8 mouse cellular contexts compared by ENCODE assay signal in genomic region chr17:93202165-93203075, GRCm38 (mm10). TPM values are rescaled to one million over a fixed set of nuclear protein-coding genes. Genes with fewer than 3 reads are reported as not detected.
DNase-seq lines count a peak whose midpoint lies in the region; ATAC-seq and TF ChIP-seq lines count a peak whose summit lies in the region.

No protein-coding gene starts in this region.

- no peaks in the 10 kb centered on the region for H3K9me3 ChIP-seq in heart, embryonic 16.5 days (replicated peaks; ENCODE audit: control insufficient read depth, low read length)
- no peaks in the 10 kb centered on the region for H3K9me3 ChIP-seq in stomach, embryonic 15.5 days

- peaks cover 71% of the 10 kb centered on the region for H3K27me3 ChIP-seq in heart, embryonic 16.5 days (ENCODE audit: control insufficient read depth, insufficient read depth, low read length)
- H3K27me3 ChIP-seq in stomach, embryonic 15.5 days (replicated peaks): peaks cover 68% of the 10 kb centered on the region

- no peak overlapping the region for H3K27ac ChIP-seq in heart, embryonic 16.5 days (ENCODE audit: low read length)
- H3K27ac ChIP-seq in stomach, embryonic 15.5 days: no peak overlapping the region

- no peak for TF ChIP-seq CTCF in brain, embryonic 14.5 days (IDR thresholded peaks at IDR 0.05; ENCODE audit: borderline replicate concordance, extremely low read depth, insufficient read depth, insufficient read length)

- TF ChIP-seq POLR2A in brain, embryonic 14.5 days (IDR thresholded peaks at IDR 0.05; ENCODE audit: borderline replicate concordance, extremely low read depth, insufficient read depth, insufficient read length, poor library complexity, severe bottlenecking): no peak

- peak overlapping the region; percentile 24 for H3K4me3 ChIP-seq in heart, embryonic 16.5 days (ENCODE audit: low read length)
- peak overlapping the region; percentile 31 for H3K4me3 ChIP-seq in stomach, embryonic 15.5 days (replicated peaks)

- peaks cover 7% of the 10 kb centered on the region for H3K4me1 ChIP-seq in heart, embryonic 16.5 days (ENCODE audit: control insufficient read depth, insufficient read depth, low read length)
- peaks cover 17% of the 10 kb centered on the region; the same call in 1 of the 2 replicates for H3K4me1 ChIP-seq in stomach, embryonic 15.5 days

- ATAC-seq in heart, embryonic 16.5 days (replicated peaks; ENCODE audit: extremely low read depth, insufficient read depth, low FRiP score): no peak
- ATAC-seq in megakaryocyte progenitor cell, adult 5-6 weeks (replicated peaks; ENCODE audit: poor library complexity): peak; percentile 18; the same call in 1 of the 2 replicates
- ATAC-seq in stomach, embryonic 15.5 days (ENCODE audit: insufficient read depth, low FRiP score, low read depth): peak; percentile 72; the same call in 1 of the 2 replicates

- no peak overlapping the region for H3K9ac ChIP-seq in heart, embryonic 16.5 days (ENCODE audit: low read length)
- H3K9ac ChIP-seq in stomach, embryonic 15.5 days: no peak overlapping the region

- WGBS in heart, embryonic 16.5 days: 1% methylated on average over 44 of the region's 44 CpGs
- WGBS in stomach, embryonic 15.5 days: 1% methylated on average over 44 of the region's 44 CpGs

- no peak for DNase-seq in heart, adult 8-10 months (ENCODE audit: low spot score)
- DNase-seq in brain, embryonic 14.5 days (ENCODE audit: low read depth): peak; percentile 72
- DNase-seq in frontal cortex, postnatal 36 days (ENCODE audit: low spot score in 2 of 2): peak; percentile 26 to 37
- DNase-seq in layer of hippocampus, adult 8-10 months (ENCODE audit: low spot score in 2 of 2): no peak
- no peak for DNase-seq in urinary bladder, postnatal 36 days (ENCODE audit: low spot score in 2 of 2)

- H3K4me2 ChIP-seq in heart, embryonic 16.5 days (ENCODE audit: low read depth, low read length): peak overlapping the region; percentile 47
- H3K4me2 ChIP-seq in stomach, embryonic 15.5 days: peak overlapping the region; percentile 53

- no peaks in the 10 kb centered on the region for H3K36me3 ChIP-seq in heart, embryonic 16.5 days (ENCODE audit: control insufficient read depth, insufficient read depth)
- no peaks in the 10 kb centered on the region for H3K36me3 ChIP-seq in stomach, embryonic 15.5 days

RNA-seq across cellular contexts. Expression of gene Adcyap1, which starts 3.6 kb away (rescaled TPM):
- 0.05 TPM in 1 of 2 replicates, not detected in the other for polyA plus RNA-seq in heart, embryonic 16.5 days (2015; fragmentation: Nextera tagmentation; extraction: Ambion mirVana)
- not detected for total RNA-seq in heart, adult 8-10 months (2022)
- 12.7 and 20.2 TPM in 2 replicates for polyA plus RNA-seq in brain, embryonic 14.5 days (2012; rRNA removed)
- total RNA-seq in megakaryocyte progenitor cell, adult 5-6 weeks (2015): not detected in 2 replicates
- not detected in 2 replicates for total RNA-seq in megakaryocyte progenitor cell, adult 5-6 weeks (2017)
- polyA plus RNA-seq in stomach, embryonic 15.5 days (2015; fragmentation: Nextera tagmentation; extraction: Ambion mirVana): 0.58 and 0.65 TPM in 2 replicates
- total RNA-seq in layer of hippocampus, adult 8-10 months (2022): 10 to 100 TPM in 3 of 4 experiments, 1 to 10 TPM in 1; 6.7 to 15.3 (median 13.6) TPM

Comparison
In these comparisons a context has a peak if more than half of its experiments do, and no peak if none do; other contexts are left out.
1. DNase-seq: peak in brain, embryonic 14.5 days (single experiment) and frontal cortex, postnatal 36 days (2 of 2); none in heart, adult 8-10 months (single experiment), layer of hippocampus, adult 8-10 months (0 of 2) and urinary bladder, postnatal 36 days (0 of 2).
2. RNA of gene Adcyap1, which starts 3.6 kb away (total RNA-seq): 6.7 to 15.3 TPM in layer of hippocampus, adult 8-10 months; not detected in heart, adult 8-10 months and not detected in megakaryocyte progenitor cell, adult 5-6 weeks; every median in the first group is over 4 times any median in the second.